Mouse (Mus musculus): Measurements from ENCODE around the gene Lhx6.
"Not testable (repeated sequence)": the region's sequence is repeated elsewhere in the genome, so short reads cannot be mapped to it uniquely, and the experiment has no call there.

Lhx6 gene

GRCm38 (mm10) chr2:36104956-36105741 is at the start of gene Lhx6:
Gene Lhx6, minus strand, starts transcription at chr2:36105408.
- no peak for DNase-seq

- not testable (repeated sequence) for DNase-seq
These were observed 47.2 kb upstream of the Lhx6 start for GRCm38 (mm10) chr2:36152401-36152800.

- no peak for DNase-seq
These were observed 43.7 kb upstream of the Lhx6 start for GRCm38 (mm10) chr2:36148876-36149365.

- DNase-seq, result no peak
These were observed 33.9 kb upstream of the Lhx6 start for GRCm38 (mm10) chr2:36139096-36139495.

- peak; percentile 93 for DNase-seq
These were observed 31.2 kb upstream of the Lhx6 start, which contains the start of the genes Mrrf and Rbm18 for GRCm38 (mm10) chr2:36136300-36136941. Gene Mrrf, plus strand, starts transcription at chr2:36136389. Gene Rbm18, minus strand, starts transcription at chr2:36136773.

GRCm38 (mm10) chr2:36135887-36136286 is 30.7 kb upstream of the Lhx6 start:
- DNase-seq, result peak; percentile 3

- no peak for DNase-seq
These were observed 23.8 kb upstream of the Lhx6 start for GRCm38 (mm10) chr2:36129051-36129450.

GRCm38 (mm10) chr2:36127973-36128372 is 22.8 kb upstream of the Lhx6 start:
- no peak for DNase-seq

- no peak for DNase-seq
These were observed 21.7 kb upstream of the Lhx6 start for GRCm38 (mm10) chr2:36126795-36127429.

- no peak for DNase-seq
These were observed 7.4 kb upstream of the Lhx6 start for GRCm38 (mm10) chr2:36112632-36113031.

- no peak for DNase-seq
These were observed 3.4 kb upstream of the Lhx6 start for GRCm38 (mm10) chr2:36108615-36109014.

- no peak for DNase-seq
These were observed 712 bp downstream of the Lhx6 start for GRCm38 (mm10) chr2:36104436-36104955.

- no peak for DNase-seq
These were observed 1.4 kb downstream of the Lhx6 start for GRCm38 (mm10) chr2:36103555-36104367.

GRCm38 (mm10) chr2:36103069-36103554 is 2.1 kb downstream of the Lhx6 start:
- DNase-seq, result no peak

GRCm38 (mm10) chr2:36102559-36102946 is 2.7 kb downstream of the Lhx6 start:
- DNase-seq, result no peak

GRCm38 (mm10) chr2:36101866-36102558 is 3.2 kb downstream of the Lhx6 start:
- DNase-seq, result no peak

- DNase-seq, result no peak
These were observed 5.5 kb downstream of the Lhx6 start for GRCm38 (mm10) chr2:36099739-36100138.

- DNase-seq, result no peak
These were observed 7.2 kb downstream of the Lhx6 start for GRCm38 (mm10) chr2:36098021-36098420.

- no peak for DNase-seq
These were observed 7.9 kb downstream of the Lhx6 start for GRCm38 (mm10) chr2:36097129-36097815.

- DNase-seq, result no peak
These were observed 11.2 kb downstream of the Lhx6 start for GRCm38 (mm10) chr2:36093914-36094475.

- DNase-seq, result no peak
These were observed 11.9 kb downstream of the Lhx6 start for GRCm38 (mm10) chr2:36093301-36093700.

Measured in cerebellum, adult 9-11 months (tissue).